Mouse (Mus musculus) hindbrain, postnatal 0 days (tissue): ENCODE results near the gene Tbx19. TPM values are rescaled to one million over a fixed set of nuclear protein-coding genes. Genes with fewer than 3 reads are reported as not detected.

ENCODE experiments used
- ATAC-seq: fragments of 200-750 bp; cut with Nextera tagmentation; 2 replicates; pipeline ENCODE4 v1.8.0; 2017; ENCODE audit warnings: mild to moderate bottlenecking, moderate TSS enrichment, moderate library complexity
- DNase-seq: peaks from one replicate; pipeline ENCODE4 v3.0.0-alpha.2; 2015; ENCODE audit warnings: low spot score
- H3K27ac ChIP-seq: fragments of 300-500 bp; sonication (generic); 2 replicates; pipeline ENCODE4 v1.5.1; 2014; ENCODE audit warnings: mild to moderate bottlenecking
- H3K27me3 ChIP-seq: fragments of 300-500 bp; sonication (generic); 2 replicates; pipeline ENCODE4 v1.6.1; 2014; ENCODE audit warnings: low read length, mixed read lengths; ENCODE audit not compliant: insufficient read depth
- H3K36me3 ChIP-seq: fragments of 300-500 bp; sonication (generic); 2 replicates; pipeline ENCODE4 v1.6.1; 2014; ENCODE audit warnings: low read length, mixed read lengths; ENCODE audit not compliant: insufficient read depth
- H3K4me1 ChIP-seq: fragments of 300-500 bp; sonication (generic); 2 replicates; pipeline ENCODE4 v1.6.1; 2014; ENCODE audit warnings: antibody characterized with exemption, low read length, mixed read lengths; ENCODE audit not compliant: insufficient read depth
- H3K4me2 ChIP-seq: fragments of 300-500 bp; sonication (generic); 2 replicates; pipeline ENCODE4 v1.6.1; 2014; ENCODE audit warnings: low read depth, mild to moderate bottlenecking, low read length, moderate library complexity, mixed read lengths
- H3K4me3 ChIP-seq: fragments of 300-500 bp; sonication (generic); 2 replicates; pipeline ENCODE4 v1.5.1; 2014; ENCODE audit warnings: low read length
- H3K9ac ChIP-seq: fragments of 300-500 bp; sonication (generic); replicated peaks from 2 replicates; pipeline ENCODE4 v1.6.1; 2014; ENCODE audit warnings: mild to moderate bottlenecking, low read length, moderate library complexity, mixed read lengths
- H3K9me3 ChIP-seq: fragments of 300-500 bp; sonication (generic); 2 replicates; pipeline ENCODE4 v1.6.1; 2016; ENCODE audit warnings: low read length, mixed read lengths
- CTCF ChIP-seq: IDR thresholded peaks from 2 replicates; pipeline ENCODE4 v1.5.1; 2016; ENCODE audit warnings: antibody characterized with exemption, control low read depth, low read depth
- WGBS: fragments of 180-500 bp; shearing (Covaris S2); extraction: QIAGEN DNeasy Blood & Tissue Kit; methylation state at CpG from one replicate; pipeline ENCODE4 v1.1.7; 2014; 5-methylcytosine and 5-hydroxymethylcytosine counted together
- polyA plus RNA-seq: library from polyadenylated mRNA; unstranded; fragments of >200 nt; fragmentation: Nextera tagmentation; extraction: Ambion mirVana; gene quantifications from 2 replicates; pipeline ENCODE4 v1.2.1, GENCODE M21; 2015
- total RNA-seq: library from RNA; depleted of rRNA; stranded (reverse); fragments of >200 nt; gene quantifications from 2 replicates; pipeline ENCODE4 v1.2.3, GENCODE M21; 2014

Gene Tbx19
- total and polyA plus RNA-seq, 2 experiments from 2014 or later, result not detected

DNA sequence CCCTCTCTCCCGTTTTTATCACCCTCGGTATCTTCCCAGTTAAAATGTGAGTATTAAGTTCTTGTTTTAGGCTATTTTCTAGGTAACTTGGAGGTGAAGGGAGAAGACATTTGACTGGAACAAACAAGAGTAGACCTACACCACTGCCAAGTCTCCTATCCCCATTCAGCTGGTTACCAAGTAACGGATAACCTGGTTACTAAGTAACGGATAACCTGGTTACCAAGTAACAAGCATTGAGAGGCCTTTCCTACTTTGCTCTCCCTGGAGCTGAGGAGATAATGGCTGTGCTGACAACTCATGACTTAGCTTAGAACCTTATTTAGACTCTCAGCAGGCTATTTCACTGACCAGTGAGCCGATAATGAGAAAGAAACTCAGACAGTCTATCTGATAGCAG is 51.4 kb downstream of the Tbx19 start:
- Histone ChIP-seq H3K9ac (no peak overlapping the region), H3K9me3 (no peaks in the 10 kb centered on the region), H3K27me3 (no peaks in the 10 kb centered on the region), H3K4me3 (no peak overlapping the region), H3K4me1 (peaks cover 12% of the 10 kb centered on the region), H3K27ac (no peak overlapping the region), H3K4me2 (no peak overlapping the region), H3K36me3 (no peaks in the 10 kb centered on the region)
- DNase-seq (no peak), ATAC-seq (no peak)
- 52% methylated on average over 5 of the region's 5 CpGs for WGBS
- TF ChIP-seq CTCF, result no peak

DNA sequence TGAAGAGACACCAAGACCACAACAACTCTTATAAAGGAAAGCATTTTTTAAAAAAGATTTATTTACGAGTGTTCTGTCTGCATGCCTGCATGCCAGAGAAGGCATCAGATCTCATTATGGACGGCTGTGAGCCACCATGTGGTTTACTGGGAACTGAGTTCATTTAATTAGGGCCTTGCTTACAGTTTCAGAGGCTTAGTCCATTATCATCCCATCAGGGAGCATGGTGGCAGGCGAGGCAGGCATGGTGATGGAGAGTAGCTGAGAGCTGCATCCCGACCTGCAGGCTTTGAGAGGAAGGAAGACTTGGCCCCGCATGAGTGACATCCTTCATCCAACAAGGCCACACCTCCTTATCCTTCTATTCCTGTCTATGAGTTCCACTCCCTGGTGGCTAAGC is 52.1 kb downstream of the Tbx19 start:
- no peak overlapping the region for H3K4me2 ChIP-seq
- H3K9ac ChIP-seq, result no peak overlapping the region
- H3K9me3 ChIP-seq, result no peaks in the 10 kb centered on the region
- peaks cover 12% of the 10 kb centered on the region for H3K4me1 ChIP-seq
- H3K36me3 ChIP-seq, result no peaks in the 10 kb centered on the region
- WGBS, result 38% methylated on average over 5 of the region's 5 CpGs
- no peak for DNase-seq
- no peaks in the 10 kb centered on the region for H3K27me3 ChIP-seq
- no peak overlapping the region for H3K4me3 ChIP-seq
- no peak for ATAC-seq
- TF ChIP-seq CTCF, result no peak
- no peak overlapping the region for H3K27ac ChIP-seq

DNA sequence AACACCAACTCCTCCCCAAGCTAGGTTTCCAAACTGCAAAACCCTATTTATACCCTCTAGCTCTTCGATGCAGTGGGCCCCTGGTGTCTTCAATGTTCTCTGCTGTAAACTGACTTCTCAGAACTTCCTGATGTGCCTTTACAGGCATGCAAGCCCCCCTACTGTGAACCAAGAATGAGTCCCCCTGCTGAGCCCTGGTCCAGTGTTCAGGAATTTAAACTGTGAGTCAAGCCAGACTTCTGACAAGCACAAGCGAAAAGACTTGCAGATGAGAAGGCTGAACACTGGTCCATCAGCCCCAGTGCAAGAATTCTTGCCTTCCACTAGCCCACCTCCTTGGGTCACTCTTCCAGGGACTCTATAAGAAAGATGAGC is 54.6 kb downstream of the Tbx19 start:
- H3K4me1 ChIP-seq, result peaks cover 12% of the 10 kb centered on the region
- H3K9ac ChIP-seq, result no peak overlapping the region
- no peaks in the 10 kb centered on the region for H3K36me3 ChIP-seq
- 32% methylated on average over 2 of the region's 2 CpGs for WGBS
- H3K27ac ChIP-seq, result no peak overlapping the region
- ATAC-seq (no peak), DNase-seq (no peak)
- H3K4me3 ChIP-seq, result no peak overlapping the region
- H3K4me2 ChIP-seq, result no peak overlapping the region
- no peaks in the 10 kb centered on the region for H3K9me3 ChIP-seq
- no peak for TF ChIP-seq CTCF
- H3K27me3 ChIP-seq, result no peaks in the 10 kb centered on the region

DNA sequence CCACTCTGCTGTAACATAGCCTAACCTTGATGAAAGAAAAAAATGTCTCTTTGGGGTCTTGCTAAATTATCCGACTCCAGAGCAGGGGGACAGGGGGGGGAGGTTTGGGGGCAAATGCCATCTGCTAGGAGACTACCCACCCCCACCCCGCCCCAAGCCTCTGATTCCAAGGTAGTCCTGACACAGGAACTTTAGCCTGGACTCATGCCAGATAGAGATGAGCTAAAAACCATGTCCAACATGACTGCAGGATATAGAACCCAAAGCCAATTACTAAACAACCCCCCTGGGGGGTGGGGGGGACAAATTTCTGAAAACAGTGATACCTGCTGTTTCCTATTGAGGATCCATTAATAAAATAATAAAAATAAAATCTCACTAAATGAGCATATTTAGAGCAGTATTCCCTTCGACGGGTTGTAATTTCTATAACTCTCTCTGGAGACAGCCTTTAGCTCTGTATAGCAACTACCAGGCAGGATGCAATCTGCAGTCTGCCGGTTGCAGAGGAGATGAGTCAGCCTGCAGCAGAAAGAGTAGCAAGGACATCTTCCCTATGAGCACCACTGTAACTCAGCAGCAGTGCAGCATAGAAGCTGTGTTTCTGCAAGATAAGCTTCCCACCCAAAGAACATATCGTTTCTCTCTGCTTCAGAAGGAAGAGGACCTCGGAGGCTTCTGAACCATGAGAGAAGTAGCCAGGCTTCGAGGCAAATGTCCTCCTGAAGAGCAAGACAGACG is 55.1 kb downstream of the Tbx19 start:
- no peak overlapping the region for H3K9ac ChIP-seq
- H3K4me2 ChIP-seq, result no peak overlapping the region
- no peaks in the 10 kb centered on the region for H3K9me3 ChIP-seq
- DNase-seq (peak; percentile 28), ATAC-seq (no peak)
- TF ChIP-seq CTCF, result no peak
- no peak overlapping the region for H3K27ac ChIP-seq
- no peaks in the 10 kb centered on the region for H3K36me3 ChIP-seq
- H3K4me1 ChIP-seq, result peaks cover 12% of the 10 kb centered on the region
- no peak overlapping the region for H3K4me3 ChIP-seq
- H3K27me3 ChIP-seq, result no peaks in the 10 kb centered on the region
- WGBS, result 46% methylated on average over 9 of the region's 9 CpGs

DNA sequence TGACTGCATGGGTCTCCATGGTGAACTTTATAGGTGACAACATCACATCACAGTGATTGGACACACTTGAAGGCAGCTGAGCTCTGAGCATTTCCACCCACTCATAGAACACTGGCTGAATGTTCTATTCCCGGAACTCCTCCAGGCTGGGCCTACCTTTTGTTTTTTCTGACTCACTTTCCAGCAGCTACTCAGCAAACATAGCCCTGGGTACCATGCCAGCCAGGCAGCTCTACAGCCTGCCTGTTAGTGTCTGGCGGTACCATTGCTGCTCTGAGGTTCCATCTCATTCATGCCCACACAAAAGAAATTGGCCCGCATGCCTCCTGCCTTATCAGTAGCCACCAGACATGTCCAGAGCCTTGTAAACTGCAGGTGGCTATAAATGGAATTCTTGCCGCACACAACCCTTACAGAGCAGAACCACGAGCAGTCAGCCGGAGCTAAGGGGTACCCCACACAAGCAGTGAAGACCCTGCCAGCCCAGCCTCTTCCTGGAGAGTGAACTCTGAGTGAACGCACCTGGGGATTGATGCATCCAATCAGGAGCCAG is 55.8 kb downstream of the Tbx19 start:
- Histone ChIP-seq H3K4me1 (peaks cover 12% of the 10 kb centered on the region), H3K9ac (no peak overlapping the region), H3K4me3 (no peak overlapping the region), H3K9me3 (no peaks in the 10 kb centered on the region), H3K27ac (no peak overlapping the region), H3K4me2 (no peak overlapping the region), H3K36me3 (no peaks in the 10 kb centered on the region), H3K27me3 (no peaks in the 10 kb centered on the region)
- DNase-seq (no peak), ATAC-seq (peak; percentile 56; the same call in 1 of the 2 replicates)
- WGBS, result 43% methylated on average over 7 of the region's 7 CpGs
- no peak for TF ChIP-seq CTCF

DNA sequence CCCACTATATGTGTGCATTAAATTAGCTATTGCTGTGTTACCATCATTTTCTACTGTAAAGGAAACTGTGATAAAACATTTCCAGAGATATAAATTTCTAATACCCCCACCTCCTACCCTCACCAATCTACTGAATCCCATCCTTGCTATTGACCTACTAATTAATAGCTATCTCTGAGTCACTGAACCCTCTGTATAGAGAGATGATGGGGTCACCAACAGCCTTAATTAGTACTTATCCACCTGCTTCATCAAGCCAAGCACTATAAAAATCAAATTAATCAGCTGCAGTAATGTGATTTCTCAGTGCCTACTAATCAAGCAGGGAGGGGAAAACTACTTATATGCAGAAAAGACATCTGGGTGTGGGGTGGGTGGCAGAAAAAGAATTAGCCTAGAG is 61.0 kb downstream of the Tbx19 start:
- 0 out of 2 replicates have a peak, but pooled peaks have one; percentile 46 for ATAC-seq

DNA sequence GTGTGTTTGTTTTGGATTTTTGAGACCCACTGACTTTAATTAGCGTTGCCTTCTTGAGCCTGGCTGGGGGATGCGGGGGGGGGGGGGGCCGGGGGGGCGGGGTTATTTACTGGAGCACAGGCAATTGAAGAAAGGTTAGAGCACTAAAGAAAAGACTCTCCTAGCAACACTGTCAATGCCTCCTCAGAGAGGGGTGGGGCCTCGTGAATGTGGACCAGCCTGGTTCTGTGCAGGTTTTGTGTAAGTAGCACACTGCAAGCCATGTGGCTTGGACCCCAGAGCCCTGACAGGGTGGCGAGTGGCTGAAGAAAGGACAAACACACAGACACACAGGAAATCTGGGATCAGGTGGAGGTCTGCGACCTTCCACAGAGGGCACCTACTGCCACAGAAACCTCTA is 65.7 kb downstream of the Tbx19 start:
- no peak for TF ChIP-seq CTCF
- 17% methylated on average over 7 of the region's 7 CpGs for WGBS
- Histone ChIP-seq H3K9me3 (no peaks in the 10 kb centered on the region), H3K9ac (no peak overlapping the region), H3K27ac (no peak overlapping the region), H3K36me3 (no peaks in the 10 kb centered on the region), H3K4me3 (no peak overlapping the region), H3K27me3 (no peaks in the 10 kb centered on the region), H3K4me1 (no peaks in the 10 kb centered on the region; the same call in 1 of the 2 replicates), H3K4me2 (no peak overlapping the region)
- DNase-seq (no peak), ATAC-seq (peak; percentile 48; the same call in 1 of the 2 replicates)

More for the DNA sequence above, 61.0 kb downstream of the Tbx19 start:
- TF ChIP-seq CTCF, result no peak
- Histone ChIP-seq H3K4me2 (no peak overlapping the region), H3K9ac (no peak overlapping the region), H3K36me3 (no peaks in the 10 kb centered on the region), H3K4me1 (no peaks in the 10 kb centered on the region), H3K9me3 (no peaks in the 10 kb centered on the region), H3K4me3 (no peak overlapping the region), H3K27me3 (no peaks in the 10 kb centered on the region), H3K27ac (no peak overlapping the region)
- no peak for DNase-seq
